In the genomic region with DNA sequence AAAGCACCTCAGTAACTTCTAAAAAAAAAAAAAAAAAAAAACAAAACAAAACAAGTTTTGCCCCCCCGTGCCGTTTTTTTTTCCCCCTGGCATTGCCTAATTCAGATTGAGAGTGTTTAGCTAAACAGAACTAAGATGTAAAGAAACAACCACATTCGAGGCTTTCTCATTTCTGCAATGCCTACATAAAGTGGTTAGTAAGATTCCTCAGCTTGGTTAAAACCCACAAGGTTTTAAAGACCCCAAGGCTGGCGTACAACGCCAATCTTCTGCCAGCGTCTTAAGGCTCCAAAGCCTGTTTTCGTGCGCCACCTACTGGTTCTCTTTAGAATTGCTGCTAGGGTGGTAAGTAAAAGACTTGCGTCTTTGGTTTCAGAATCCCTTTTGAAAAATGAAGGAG, we compare ENCODE assay signal across 8 mouse cellular contexts. TPM values are rescaled to one million over a fixed set of nuclear protein-coding genes. Genes with fewer than 3 reads are reported as not detected.
DNase-seq lines count a peak whose midpoint lies in the region; ATAC-seq and TF ChIP-seq lines count a peak whose summit lies in the region.

No protein-coding gene starts in this region.

- H3K4me3 ChIP-seq in cerebellum, adult 2 months (replicated peaks; ENCODE audit: insufficient read depth, low read depth, low read length): no peak overlapping the region
- no peak overlapping the region for H3K4me3 ChIP-seq in spleen, adult 2 months (ENCODE audit: extremely low read depth, insufficient read depth, insufficient read length)

- TF ChIP-seq POLR2A in cerebellum, adult 2 months (IDR thresholded peaks at IDR 0.05; ENCODE audit: borderline replicate concordance, insufficient read depth, low read length): no peak
- TF ChIP-seq POLR2A in spleen, adult 2 months (IDR thresholded peaks at IDR 0.05; ENCODE audit: low read depth, low read length): no peak

- peaks cover 11% of the 10 kb centered on the region; the same call in 1 of the 2 replicates for H3K4me1 ChIP-seq in cerebellum, adult 2 months (ENCODE audit: control insufficient read depth, insufficient read depth, low read length)
- H3K4me1 ChIP-seq in spleen, adult 2 months (ENCODE audit: control insufficient read depth, insufficient read depth, insufficient read length): peaks cover 33% of the 10 kb centered on the region

- no peak overlapping the region for H3K27ac ChIP-seq in cerebellum, adult 2 months (ENCODE audit: insufficient read depth, low read length)
- H3K27ac ChIP-seq in spleen, adult 2 months (ENCODE audit: insufficient read depth, low read length): no peak overlapping the region

- ATAC-seq in hematopoietic stem cell, adult 5-6 weeks (replicated peaks in 1 of 2; ENCODE audit: insufficient read depth in 1 of 2, low FRiP score in 2 of 2, low TSS enrichment in 1 of 2, low read depth in 1 of 2, poor library complexity in 2 of 2, severe bottlenecking in 2 of 2): peak; percentile 41 to 54; a peak in 3 of 4 replicates

- peak; percentile 76 for TF ChIP-seq CTCF in cerebellum, adult 2 months (IDR thresholded peaks at IDR 0.05; ENCODE audit: borderline replicate concordance, insufficient read depth, low read depth, low read length)
- TF ChIP-seq CTCF in spleen, adult 2 months (IDR thresholded peaks at IDR 0.05; ENCODE audit: extremely low read depth, insufficient read depth, insufficient read length, insufficient replicate concordance): peak; percentile 76; the same call in 1 of the 2 replicates

- H3K27me3 ChIP-seq in cerebellum, adult 2 months (ENCODE audit: control insufficient read depth, insufficient read depth, low read length): no peaks in the 10 kb centered on the region
- H3K27me3 ChIP-seq in spleen, adult 2 months (ENCODE audit: control insufficient read depth, insufficient read depth, low read length): no peaks in the 10 kb centered on the region

- DNase-seq in left cerebral cortex, adult 18-20 months (ENCODE audit: low spot score in 2 of 2): peak; percentile 78 to 93
- no peak for DNase-seq in left cerebral cortex, adult 11 months (ENCODE audit: low spot score)
- DNase-seq in cerebellum, adult 2 months: peak; percentile 76
- DNase-seq in forelimb bud, embryonic 11.5 days (ENCODE audit: low read depth, low spot score): peak; percentile 95
- DNase-seq in layer of hippocampus, postnatal 36 days: peak; percentile 65 to 79
- peak; percentile 70 to 91 for DNase-seq in lung, postnatal 4 days
- DNase-seq in spleen, adult 2 months (ENCODE audit: low read depth in 1 of 2, low spot score in 2 of 2): peak; percentile 84 to 87

- H3K36me3 ChIP-seq in spleen, adult 2 months (ENCODE audit: control insufficient read depth, insufficient read depth, low read length): peaks cover 19% of the 10 kb centered on the region

- 5% methylated on average over 9 of the region's 9 CpGs for WGBS in cerebellum, adult 2 months
- under 1% methylated on average over 9 of the region's 9 CpGs for WGBS in spleen, adult 2 months

RNA-seq across cellular contexts. Expression of a gene that starts 10.2 kb away (rescaled TPM):
- 10 to 100 TPM; 32.0 to 33.4 TPM for total RNA-seq in left cerebral cortex, adult 18-20 months (2021)
- polyA plus RNA-seq in cerebellum, adult 2 months (2012; rRNA removed): 16.4 and 18.6 TPM in 2 replicates
- 22.5 and 28.1 TPM in 2 replicates for total RNA-seq in hematopoietic stem cell, adult 5-6 weeks (2017)
- total RNA-seq in layer of hippocampus, postnatal 36 days (2021): 10 to 100 TPM; 49.7 to 52.7 TPM
- polyA plus RNA-seq in spleen, adult 2 months (2012; rRNA removed): 75.2 and 111 TPM in 2 replicates
